Mouse (Mus musculus) testis, adult 2 months (tissue): ENCODE results near the gene Trappc5.

Source experiments
- CTCF ChIP-seq: fragments of 200-500 bp; IDR thresholded peaks from 2 replicates; pipeline ENCODE4 v1.5.1; 2012; ENCODE audit warnings: low read depth, mild to moderate bottlenecking, inconsistent platforms, low read length, moderate library complexity; ENCODE audit not compliant: control insufficient read depth, insufficient read depth, insufficient replicate concordance
- POLR2A ChIP-seq: fragments of 200-500 bp; IDR thresholded peaks from 2 replicates; pipeline ENCODE4 v1.6.1; 2012; ENCODE audit warnings: low read depth, mild to moderate bottlenecking, inconsistent platforms, low read length, moderate library complexity; ENCODE audit not compliant: control insufficient read depth

DNA sequence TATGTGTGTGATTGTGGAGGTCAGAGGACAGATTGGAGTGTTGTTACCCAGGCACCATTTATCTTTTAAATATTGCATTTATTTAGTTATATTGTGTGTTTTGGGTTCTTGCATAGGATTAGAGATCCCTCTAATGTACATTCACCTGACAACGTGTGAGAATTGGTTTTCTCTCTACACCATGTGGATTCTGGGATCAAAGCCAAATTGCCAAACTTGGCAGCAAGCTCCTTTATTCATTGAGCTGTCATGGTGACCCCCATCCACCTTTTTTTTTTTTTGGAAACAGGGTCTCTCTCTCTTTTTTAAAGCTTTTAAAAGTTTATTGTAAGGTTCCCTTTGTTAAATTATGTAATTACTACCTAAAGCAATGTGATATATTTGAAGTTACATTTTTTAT lies 44.9 kb downstream of the Trappc5 start:
- TF ChIP-seq CTCF: no peak
- no peak for TF ChIP-seq POLR2A
